In the genomic region with DNA sequence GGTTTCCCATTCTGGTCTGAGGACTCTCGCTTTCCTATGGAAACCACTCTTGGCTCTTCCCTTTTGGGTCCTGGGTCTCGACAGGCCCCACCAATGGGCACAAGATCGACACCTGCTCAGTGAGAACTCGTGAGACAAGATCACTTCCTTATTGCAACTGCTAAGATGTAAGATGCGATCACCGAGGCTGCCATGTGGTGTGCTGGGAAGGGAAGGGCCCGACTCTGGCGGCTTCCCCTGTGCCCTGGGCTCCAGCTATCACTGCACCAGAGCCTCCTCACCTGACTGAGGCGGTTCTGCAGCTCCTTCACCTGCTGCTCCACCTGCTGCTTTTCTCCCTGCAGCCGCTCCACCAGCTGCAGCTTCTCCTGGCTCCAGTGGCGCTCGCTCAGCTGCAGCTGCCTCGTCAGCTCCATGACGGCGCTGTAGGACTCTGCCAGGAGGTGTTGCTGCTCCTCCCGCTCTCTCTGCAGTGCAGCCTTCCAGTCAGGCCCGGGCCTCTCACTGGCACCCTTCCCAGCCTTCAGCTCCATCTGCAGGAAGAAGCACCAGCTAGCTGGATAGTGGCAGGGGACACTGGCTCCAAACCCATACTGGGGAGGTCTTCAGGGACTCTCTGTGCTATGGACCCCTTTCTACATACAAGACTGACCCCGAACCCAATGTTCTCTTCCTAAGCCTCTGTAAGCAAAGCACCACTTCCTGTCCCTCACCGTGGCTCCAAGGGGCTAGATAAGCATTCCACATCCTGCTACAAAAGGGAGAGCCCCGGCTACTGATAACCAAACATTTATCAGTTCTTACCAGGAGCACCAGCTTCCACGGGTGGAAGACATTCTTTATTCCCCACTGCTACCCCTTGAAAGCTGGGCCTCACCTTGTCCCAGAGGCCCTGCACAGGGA, we compare ENCODE assay signal across 1 mouse cellular context.
TF ChIP-seq lines count a peak whose summit lies in the region.

No protein-coding gene starts in this region.

TF ChIP-seq in MEL, 35 proteins besides CTCF, POLR2A, EP300 and RAD21:
- TF ChIP-seq NELFE (IDR thresholded peaks at IDR 0.05; ENCODE audit: low read depth, low read length) (no peak), MAZ (IDR thresholded peaks at IDR 0.05; ENCODE audit: low read depth, low read length) (no peak), MAX (IDR thresholded peaks at IDR 0.05; ENCODE audit: low read length) (0 out of 2 replicates have a peak, but pooled peaks have one; percentile 42), TAL1 (IDR thresholded peaks at IDR 0.05; ENCODE audit: low read length) (peak; percentile 49), GATA1 (IDR thresholded peaks at IDR 0.05; ENCODE audit: low read depth, low read length) (peak; percentile 51; the same call in 1 of the 2 replicates)
